Mouse (Mus musculus) CH12F3 (cell line): ENCODE results near the gene Wdr78.

Source experiments
- in situ Hi-C: fragments of 300-500 bp; cut with MboI; formaldehyde crosslinking; loops from 2 replicates; pipeline ENCODE4 v1.14.3; 2020; ENCODE audit warnings: low sequenced_read_pairs

Wdr78 gene

GRCm38 (mm10) chr4:103114184-103115111 lies at the start of gene Wdr78, which contains the start of gene Mier1:
Wdr78 (minus strand) TSS chr4:103114555.
Mier1 (plus strand) TSS chr4:103114390.
- in situ Hi-C loops: no loop called here

GRCm38 (mm10) chr4:103158781-103159180 lies 44.4 kb upstream of the Wdr78 start:
- in situ Hi-C loops: no loop called here

- in situ Hi-C loops: no loop called here
Observed at GRCm38 (mm10) chr4:103151946-103152345, 37.6 kb upstream of the Wdr78 start.

- in situ Hi-C loops: loop anchor here (10.0 to 25.0 kb wide), 2 partner anchors 162 to 659 kb away; no protein-coding TSS in a partner anchor
Observed at GRCm38 (mm10) chr4:103146339-103146738, 32.0 kb upstream of the Wdr78 start.

GRCm38 (mm10) chr4:103136946-103137345 lies 22.6 kb upstream of the Wdr78 start:
- in situ Hi-C loops: loop anchor here (25.0 kb wide), 1 partner anchor 650 kb away; no protein-coding TSS in a partner anchor

GRCm38 (mm10) chr4:103126533-103126932 lies 12.2 kb upstream of the Wdr78 start:
- in situ Hi-C loops: loop anchor here (25.0 kb wide), 1 partner anchor 639 kb away; no protein-coding TSS in a partner anchor

- in situ Hi-C loops: no loop called here
Observed at GRCm38 (mm10) chr4:103123606-103124005, 9.3 kb upstream of the Wdr78 start.

GRCm38 (mm10) chr4:103123086-103123485 lies 8.7 kb upstream of the Wdr78 start:
- in situ Hi-C loops: no loop called here

GRCm38 (mm10) chr4:103120874-103121389 lies 6.6 kb upstream of the Wdr78 start:
- in situ Hi-C loops: no loop called here

- in situ Hi-C loops: no loop called here
Observed at GRCm38 (mm10) chr4:103120395-103120794, 6.0 kb upstream of the Wdr78 start.

GRCm38 (mm10) chr4:103120028-103120384 lies 5.7 kb upstream of the Wdr78 start:
- in situ Hi-C loops: no loop called here

GRCm38 (mm10) chr4:103119229-103120027 lies 5.1 kb upstream of the Wdr78 start:
- in situ Hi-C loops: no loop called here

GRCm38 (mm10) chr4:103118888-103119228 lies 4.5 kb upstream of the Wdr78 start:
- in situ Hi-C loops: no loop called here

- in situ Hi-C loops: no loop called here
Observed at GRCm38 (mm10) chr4:103113402-103113801, 953 bp downstream of the Wdr78 start.

- in situ Hi-C loops: no loop called here
Observed at GRCm38 (mm10) chr4:103112651-103113050, 1.7 kb downstream of the Wdr78 start.

GRCm38 (mm10) chr4:103098532-103098931 lies 15.8 kb downstream of the Wdr78 start:
- in situ Hi-C loops: no loop called here

- in situ Hi-C loops: no loop called here
Observed at GRCm38 (mm10) chr4:103095921-103096320, 18.4 kb downstream of the Wdr78 start.

- in situ Hi-C loops: no loop called here
Observed at GRCm38 (mm10) chr4:103085237-103085636, 29.1 kb downstream of the Wdr78 start.

- in situ Hi-C loops: no loop called here
Observed at GRCm38 (mm10) chr4:103070631-103071030, 43.7 kb downstream of the Wdr78 start.

- in situ Hi-C loops: no loop called here
Observed at GRCm38 (mm10) chr4:103067906-103068655, 46.3 kb downstream of the Wdr78 start.

GRCm38 (mm10) chr4:103064976-103065375 lies 49.4 kb downstream of the Wdr78 start:
- in situ Hi-C loops: no loop called here
